Mouse (Mus musculus) common myeloid progenitor, adult 5-6 weeks (primary cell): ENCODE measurements around the gene Pacs2. TPM values are rescaled to one million over a fixed set of nuclear protein-coding genes. Genes with fewer than 3 reads are reported as not detected.

ENCODE experiments used
- ATAC-seq: replicated peaks from 2 replicates; pipeline ENCODE4 v1.8.0; 2016; ENCODE audit warnings: low read depth, mild to moderate bottlenecking, moderate TSS enrichment, inconsistent platforms; ENCODE audit not compliant: poor library complexity, severe bottlenecking
- total RNA-seq: library from RNA; stranded (forward); fragments of 200-1000, 187-1606 nt; gene quantifications from 2 replicates; pipeline ENCODE4 v1.2.3, GENCODE M21; 2017

The Pacs2 gene
- total RNA-seq = 15.5 and 15.9 TPM in 2 replicates

DNA sequence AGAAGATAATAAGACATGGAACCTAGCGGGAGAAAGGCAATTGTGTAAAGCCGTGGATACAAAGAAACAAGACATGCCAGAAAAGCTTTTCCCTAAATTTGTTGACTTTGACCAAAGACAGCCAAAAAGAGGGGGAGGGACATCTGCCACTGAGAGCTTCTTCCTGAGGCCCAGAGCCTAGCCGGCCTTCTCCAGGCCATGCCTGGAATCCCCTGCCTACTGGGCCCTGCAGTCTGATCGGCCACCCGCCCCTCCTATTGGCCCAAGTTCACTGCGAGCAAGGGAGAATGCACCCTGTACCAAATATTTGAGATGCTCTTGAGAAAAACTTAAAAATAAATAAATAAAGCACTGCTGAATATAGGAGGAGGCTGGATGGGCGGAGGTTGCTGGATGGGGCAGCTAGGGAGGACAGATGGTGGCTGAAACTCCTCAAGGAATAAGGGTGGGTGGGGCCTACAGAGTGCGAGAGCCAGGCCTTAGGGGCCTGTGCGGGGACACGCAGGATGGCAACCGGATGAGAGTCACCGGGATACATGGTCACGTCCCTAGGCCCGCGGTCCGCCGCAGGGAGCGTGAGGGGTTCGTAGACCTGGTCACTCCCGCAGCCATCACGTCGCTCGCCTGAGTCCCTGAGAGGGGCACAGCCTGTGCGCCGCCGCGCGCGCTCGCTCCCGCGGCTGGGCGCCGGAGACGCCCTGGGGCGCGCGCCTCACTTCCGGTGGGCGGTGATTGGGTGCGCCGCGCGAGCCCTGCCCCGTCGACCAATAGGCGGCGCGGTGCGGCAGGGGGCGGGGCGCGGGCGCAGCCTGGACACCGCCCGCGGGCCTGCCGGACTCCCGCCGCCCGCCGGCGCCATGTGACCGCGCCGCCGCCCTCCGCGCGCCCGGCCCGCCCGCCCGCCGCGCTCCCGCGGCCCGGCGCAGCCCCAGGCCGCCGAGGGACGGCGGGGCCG, at the start of gene Pacs2:
Gene Pacs2, plus strand, starts transcription at position 905 of the 955 bp plus-strand sequence.
- peak; percentile 63 for ATAC-seq

GRCm38 (mm10) chr12:112965783-112966182, 48.5 kb upstream of the Pacs2 start:
- no peak for ATAC-seq

DNA sequence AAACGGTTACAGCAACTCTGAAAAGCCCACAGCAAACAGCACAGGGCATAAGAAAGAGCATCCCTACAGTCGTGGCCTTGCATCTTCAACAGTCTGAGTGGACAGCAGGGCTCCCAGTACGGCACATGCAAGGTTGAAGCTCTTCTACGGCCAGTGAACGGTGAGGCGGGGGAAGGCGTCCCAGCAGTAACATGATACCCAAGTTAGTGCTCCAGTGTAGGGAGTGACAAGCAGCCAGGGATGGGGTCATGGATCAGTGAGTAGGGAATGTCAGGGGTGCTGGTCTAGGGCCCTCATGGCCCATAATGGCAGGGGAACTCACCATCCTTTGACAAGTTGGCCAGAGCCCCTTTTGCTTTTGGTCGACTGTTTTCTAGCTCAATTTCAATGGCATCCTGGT, 45.4 kb upstream of the Pacs2 start:
- ATAC-seq = no peak

GRCm38 (mm10) chr12:112969616-112970015, 44.7 kb upstream of the Pacs2 start:
- ATAC-seq = no peak

- ATAC-seq = no peak
Measured at GRCm38 (mm10) chr12:112974736-112975135, 39.6 kb upstream of the Pacs2 start.

DNA sequence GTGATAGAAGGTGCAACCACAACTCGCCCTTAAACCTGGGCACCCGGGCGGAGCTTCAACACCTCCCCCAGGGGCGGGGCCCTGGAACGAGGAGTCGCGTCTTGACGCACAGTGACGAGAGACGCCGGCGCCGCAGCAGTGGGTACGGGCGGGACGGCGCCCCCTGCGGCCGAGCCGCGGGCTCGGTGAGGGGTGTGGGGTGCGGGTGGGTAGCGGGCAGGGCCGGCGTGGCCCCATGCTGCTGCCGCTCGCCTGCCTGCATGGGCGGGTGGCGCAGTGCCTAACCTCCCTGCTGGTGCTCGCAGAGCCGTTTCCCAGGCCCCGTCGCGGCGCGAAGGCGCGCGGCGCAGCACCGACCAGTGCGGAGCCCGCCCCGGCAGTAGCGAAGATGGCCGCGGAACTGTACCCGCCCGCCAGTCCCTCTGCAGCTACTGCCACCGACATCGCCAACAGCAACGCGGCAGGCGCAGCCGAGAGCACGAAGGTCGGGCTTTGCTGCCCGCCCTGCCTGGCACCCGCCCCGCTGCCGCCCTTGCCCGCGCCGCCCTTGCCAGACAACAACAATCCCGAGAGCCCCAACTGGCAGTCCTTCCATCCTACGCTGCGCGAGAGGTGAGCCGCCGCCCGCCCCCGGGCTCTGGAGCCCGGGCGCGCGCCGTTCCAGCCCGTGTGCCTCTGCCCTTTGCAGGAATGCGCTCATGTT, 37.8 kb upstream of the Pacs2 start, which contains the start of gene Btbd6:
Gene Btbd6, plus strand, starts transcription at position 112 of the 703 bp plus-strand sequence.
- ATAC-seq = peak; percentile 88

DNA sequence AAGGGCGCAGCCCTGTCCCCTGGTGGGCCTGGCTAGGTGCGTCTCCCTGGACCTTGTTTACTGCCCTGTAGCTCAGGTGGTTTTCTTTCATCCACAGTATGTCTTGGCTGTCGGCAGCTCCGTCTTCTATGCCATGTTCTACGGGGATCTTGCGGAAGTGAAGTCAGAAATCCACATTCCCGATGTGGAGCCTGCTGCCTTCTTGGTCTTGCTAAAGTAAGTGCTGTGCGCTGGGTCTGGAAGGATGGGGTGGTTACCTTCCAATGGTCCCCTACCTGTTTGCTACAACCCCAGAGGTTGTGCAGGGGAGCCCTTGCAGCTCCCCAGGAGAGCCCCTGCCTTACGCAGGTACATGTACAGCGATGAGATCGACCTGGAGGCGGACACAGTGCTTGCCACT, 37.2 kb upstream of the Pacs2 start:
- ATAC-seq = no peak

- no peak for ATAC-seq
Measured at GRCm38 (mm10) chr12:112982031-112982430, 32.3 kb upstream of the Pacs2 start.

DNA sequence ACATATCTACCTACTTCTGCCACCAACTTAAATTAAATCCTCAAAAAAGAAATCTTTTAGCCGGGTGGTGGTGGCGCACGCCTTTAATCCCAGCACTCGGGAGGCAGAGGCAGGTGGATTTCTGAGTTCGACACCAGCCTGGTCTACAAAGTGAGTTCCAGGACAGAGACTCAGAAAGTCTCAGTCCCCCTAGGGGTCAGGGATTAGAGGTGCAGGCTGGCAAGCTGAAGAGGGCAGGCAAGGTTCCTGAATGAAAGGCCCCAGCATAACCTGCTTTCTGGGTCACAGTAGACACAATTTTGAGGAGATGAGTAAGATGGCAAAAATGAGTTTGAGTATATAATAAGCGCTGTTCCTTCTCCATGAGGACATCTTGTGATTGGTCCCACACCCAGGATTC, 29.0 kb upstream of the Pacs2 start:
- peak; percentile 77; the same call in 1 of the 2 replicates for ATAC-seq

- 0 out of 2 replicates have a peak, but pooled peaks have one; percentile 34 for ATAC-seq
Measured at GRCm38 (mm10) chr12:112987877-112988276, 26.4 kb upstream of the Pacs2 start.

- ATAC-seq = no peak
Measured at GRCm38 (mm10) chr12:112990706-112991405, 23.5 kb upstream of the Pacs2 start.

GRCm38 (mm10) chr12:112991444-112991843, 22.9 kb upstream of the Pacs2 start:
- ATAC-seq = peak; percentile 37

DNA sequence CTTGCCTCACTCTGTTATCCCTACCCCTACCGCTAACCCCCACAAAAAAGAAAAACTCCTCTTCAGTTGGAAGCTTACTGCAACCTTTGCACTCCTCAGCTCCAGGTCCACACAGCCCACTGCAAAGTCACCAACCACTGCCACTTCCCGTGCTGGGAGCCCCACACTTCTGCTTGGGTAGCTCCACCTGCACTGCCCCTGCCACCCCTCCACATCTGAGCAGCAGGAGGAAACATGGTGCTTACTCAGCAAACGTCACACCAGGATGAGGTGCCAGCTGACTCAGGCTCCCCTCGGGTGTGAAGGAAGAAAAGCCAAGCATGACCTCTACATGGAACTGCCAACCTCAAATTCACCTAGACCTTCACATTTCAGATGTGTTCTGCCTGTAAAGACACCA, 20.2 kb upstream of the Pacs2 start:
- peak; percentile 78 for ATAC-seq

DNA sequence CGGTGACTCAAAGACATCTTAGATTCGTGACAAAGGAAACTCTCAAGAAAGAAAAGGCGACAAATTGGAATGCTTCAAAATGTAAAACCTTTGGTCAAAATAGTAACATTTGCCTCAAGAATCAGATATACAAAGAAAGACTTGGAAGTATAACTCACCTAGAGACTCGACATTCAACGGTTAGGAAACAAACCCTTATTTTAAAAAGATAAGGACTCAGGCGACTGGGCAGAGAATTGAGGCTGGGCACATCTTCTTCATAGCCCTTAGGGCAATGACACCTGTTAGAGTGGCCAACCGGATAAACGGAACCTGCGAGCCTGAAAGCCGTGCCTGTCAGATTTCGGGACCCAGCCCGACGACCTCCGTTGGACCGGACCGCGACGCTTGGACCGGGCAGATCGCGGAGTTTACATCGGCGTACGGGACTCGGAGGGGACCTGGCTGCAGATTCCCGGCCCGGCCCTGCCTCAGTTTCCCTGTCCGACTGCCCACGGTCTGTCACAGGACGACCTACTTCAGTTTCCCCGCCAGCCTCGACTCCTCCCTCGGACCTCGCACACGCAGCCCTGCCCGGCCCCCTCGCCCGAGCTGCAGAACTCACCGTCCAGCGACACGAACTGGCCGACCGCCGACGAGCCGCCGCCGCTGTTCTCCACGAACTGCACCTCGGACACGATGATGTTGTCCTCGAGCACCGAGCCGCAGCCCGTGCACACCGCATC, 14.6 kb upstream of the Pacs2 start:
- ATAC-seq = no peak

DNA sequence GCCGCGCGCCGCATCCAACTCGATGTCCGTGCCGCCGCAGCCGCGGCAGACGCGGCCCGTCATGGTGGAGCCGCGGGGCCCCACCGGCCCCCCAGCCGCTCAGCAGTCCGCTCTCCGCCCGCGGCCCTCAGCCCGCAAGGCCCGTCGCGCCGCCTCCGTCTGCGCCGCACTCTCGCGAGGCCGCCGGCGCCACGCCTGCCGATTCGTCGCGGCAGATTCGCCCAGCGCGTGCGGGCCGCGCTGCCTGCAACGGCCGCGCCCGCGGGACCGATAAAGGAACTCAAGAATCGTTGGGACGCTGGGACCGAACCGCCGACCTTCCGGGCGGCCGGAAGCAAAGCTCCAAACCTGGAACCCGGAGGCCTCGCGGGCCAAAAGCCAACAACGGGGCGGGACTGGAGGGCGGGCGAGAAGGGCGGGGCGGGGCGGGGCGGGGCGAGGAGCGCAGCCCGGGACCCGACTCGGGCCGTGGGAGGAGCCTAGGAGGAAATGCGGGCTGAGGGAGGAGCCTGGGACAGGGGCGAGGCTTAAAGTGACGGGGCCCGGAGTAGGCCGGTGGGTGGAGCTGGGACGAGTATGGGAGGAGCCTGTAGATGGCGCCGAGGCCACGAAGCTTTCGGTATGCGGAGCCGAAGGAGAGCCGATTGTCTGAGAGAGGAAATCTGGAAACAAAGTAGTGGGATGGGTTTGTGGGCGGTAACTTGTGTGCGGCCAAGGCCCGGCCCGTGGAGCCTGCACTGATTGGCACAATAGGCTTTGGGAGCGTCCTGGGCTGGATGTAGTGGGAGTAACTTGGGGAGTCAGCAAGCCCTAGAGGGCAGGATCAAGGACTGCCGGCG, 13.8 kb upstream of the Pacs2 start, which contains the start of gene Brf1:
Gene Brf1, minus strand, starts transcription at position 411 of the 839 bp plus-strand sequence.
- ATAC-seq = peak; percentile 93

DNA sequence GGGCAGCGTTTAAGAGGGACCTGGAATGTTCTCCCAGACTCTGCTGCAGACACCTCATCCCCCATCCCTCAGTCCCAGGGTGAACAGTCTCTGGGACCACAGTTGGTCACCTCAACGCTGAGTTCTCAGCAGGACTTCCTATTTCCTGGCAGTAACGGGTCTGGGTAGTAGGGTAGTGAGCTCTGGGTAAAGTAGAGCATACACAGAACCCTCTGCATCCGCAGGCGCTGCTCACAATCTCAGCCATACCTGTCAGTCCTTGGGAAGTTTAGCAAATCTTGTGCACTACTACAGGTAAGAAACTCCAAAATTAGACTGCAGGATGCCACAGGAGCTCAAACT, 13.2 kb upstream of the Pacs2 start:
- ATAC-seq = no peak

- no peak for ATAC-seq
Measured at GRCm38 (mm10) chr12:113002667-113003066, 11.6 kb upstream of the Pacs2 start.

- no peak for ATAC-seq
Measured at GRCm38 (mm10) chr12:113004011-113004410, 10.3 kb upstream of the Pacs2 start.

GRCm38 (mm10) chr12:113004993-113005392, 9.3 kb upstream of the Pacs2 start:
- peak; percentile 57 for ATAC-seq
